Mouse (Mus musculus): ENCODE data around the gene Recql5.

Recql5 gene

DNA sequence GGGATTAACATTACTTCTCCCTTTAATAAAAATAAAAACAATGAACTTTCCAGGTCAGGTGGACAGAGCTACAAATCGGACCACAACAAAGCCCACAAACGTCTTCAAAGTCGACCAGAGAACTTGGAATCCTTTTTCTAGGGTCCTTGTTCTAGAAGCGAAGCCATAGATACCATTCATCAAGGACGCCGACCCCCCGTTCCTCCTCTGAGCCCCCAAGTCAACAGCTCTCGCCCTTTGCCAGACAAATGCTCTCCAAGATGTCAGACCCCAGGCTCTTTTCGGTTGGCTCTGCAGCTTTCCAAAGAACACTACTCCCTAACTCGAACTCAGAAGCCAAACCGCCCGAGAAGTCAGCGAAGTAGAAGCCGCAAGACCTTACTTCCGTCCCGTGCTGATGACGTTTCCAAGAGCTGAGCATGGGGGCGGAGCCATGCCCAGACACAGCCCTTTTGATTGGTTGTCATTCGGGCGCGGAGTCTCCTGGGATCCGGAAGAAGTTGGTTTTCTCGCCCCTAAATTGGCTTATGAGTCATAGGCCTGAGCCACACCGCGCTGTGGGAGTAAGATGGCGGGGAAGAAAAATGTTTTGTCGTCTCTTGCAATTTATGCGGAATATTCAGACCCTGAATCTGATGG lies at the start of gene Recql5, which contains the start of gene Sap30bp:
Recql5 (minus strand) TSS at position 370 of the 639 bp plus-strand sequence.
Sap30bp (plus strand) TSS at position 175 of the 639 bp plus-strand sequence.
- DNase-seq, result peak; percentile 96 to 99

- DNase-seq, result peak; percentile 64 to 65
These were observed 49.2 kb upstream of the Recql5 start for GRCm38 (mm10) chr11:115982472-115982871.

GRCm38 (mm10) chr11:115975544-115975943 lies 42.3 kb upstream of the Recql5 start:
- no peak for DNase-seq

GRCm38 (mm10) chr11:115975083-115975420 lies 41.8 kb upstream of the Recql5 start:
- DNase-seq, result no peak

DNA sequence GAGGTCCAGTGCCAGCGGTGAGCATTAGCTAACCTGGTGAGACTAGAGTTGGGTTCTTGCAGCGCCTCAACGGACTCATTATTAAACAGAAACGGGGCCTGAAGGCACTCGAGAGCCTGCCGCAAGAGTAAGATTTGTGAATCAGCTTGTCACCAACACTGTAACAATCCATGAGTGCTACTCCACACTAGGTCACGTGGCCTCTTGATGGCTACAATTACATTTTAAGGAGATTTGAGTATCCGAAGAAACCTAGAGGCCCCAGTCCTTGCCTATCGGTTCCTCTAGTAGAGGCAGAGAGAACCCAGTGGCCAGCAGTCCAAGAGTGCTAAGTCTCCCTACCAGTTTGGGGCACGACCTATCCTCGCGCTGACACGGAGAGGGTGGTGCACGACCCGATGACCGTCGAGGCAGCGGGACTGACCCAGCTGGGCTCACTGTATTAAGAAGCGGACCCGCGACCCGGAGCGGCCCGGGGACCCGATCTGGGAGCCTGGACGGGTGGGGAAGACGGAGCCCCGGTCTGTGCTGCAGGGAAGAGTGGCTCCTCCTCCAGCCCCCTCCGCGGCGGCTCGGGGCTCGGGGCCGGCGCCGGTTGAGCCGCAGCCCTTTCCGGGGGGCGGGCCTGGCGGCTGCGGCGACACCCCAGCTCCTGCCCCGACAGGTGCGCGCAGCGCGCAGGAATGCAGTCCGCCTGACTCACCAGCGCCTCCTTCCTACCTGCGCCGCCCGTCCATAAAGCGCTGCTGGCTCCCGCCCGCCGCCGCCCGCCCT lies 41.2 kb upstream of the Recql5 start, which contains the start of gene Itgb4:
Itgb4 (plus strand) TSS at position 401 of the 774 bp plus-strand sequence.
- peak; percentile 22 to 33 for DNase-seq

GRCm38 (mm10) chr11:115971016-115971415 lies 37.7 kb upstream of the Recql5 start:
- DNase-seq, result no peak

GRCm38 (mm10) chr11:115970006-115970673 lies 36.9 kb upstream of the Recql5 start:
- DNase-seq, result no peak

GRCm38 (mm10) chr11:115968731-115969405 lies 35.6 kb upstream of the Recql5 start:
- DNase-seq, result no peak

- no peak for DNase-seq
These were observed 31.8 kb upstream of the Recql5 start for GRCm38 (mm10) chr11:115964977-115965604.

DNA sequence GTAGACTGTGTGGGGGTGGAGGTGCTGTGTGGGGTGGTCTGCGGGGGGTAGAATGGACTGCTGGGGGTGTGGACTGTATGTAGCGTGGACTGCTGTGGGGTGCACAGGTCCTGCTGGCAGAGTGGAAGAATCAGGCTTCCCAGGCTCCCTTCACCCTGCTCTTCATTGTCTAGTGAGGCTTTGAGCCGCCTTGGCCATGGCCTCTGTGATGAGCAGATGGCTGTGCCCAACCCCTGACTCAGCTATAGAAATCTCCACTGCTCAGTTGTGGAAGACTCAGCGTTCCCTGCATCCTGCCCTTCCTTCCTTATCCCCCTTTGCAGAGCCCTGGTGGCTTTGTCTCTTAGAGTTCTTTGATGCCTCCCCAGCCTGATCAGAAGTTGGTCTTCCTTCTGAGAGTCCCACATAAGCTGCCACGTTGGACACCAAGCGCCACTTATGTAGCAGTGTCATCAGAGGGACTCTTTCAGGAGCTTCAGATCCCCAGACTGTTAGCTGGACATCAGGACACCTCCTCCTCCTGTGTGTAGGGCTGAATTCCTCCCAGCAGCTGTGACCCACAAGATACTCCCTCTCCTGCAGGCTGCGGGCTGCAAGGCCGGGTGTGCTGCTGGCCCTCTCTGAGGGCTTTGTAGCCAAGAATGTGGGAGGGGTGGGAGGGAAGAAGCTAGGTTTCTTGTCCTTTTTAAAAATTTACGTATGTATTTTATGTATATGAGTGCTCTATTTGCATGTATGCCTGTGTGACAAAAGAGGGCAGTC lies 29.6 kb upstream of the Recql5 start:
- DNase-seq, result no peak

- DNase-seq, result no peak
These were observed 25.7 kb upstream of the Recql5 start for GRCm38 (mm10) chr11:115959018-115959417.

- DNase-seq, result no peak
These were observed 24.7 kb upstream of the Recql5 start for GRCm38 (mm10) chr11:115957971-115958370.

DNA sequence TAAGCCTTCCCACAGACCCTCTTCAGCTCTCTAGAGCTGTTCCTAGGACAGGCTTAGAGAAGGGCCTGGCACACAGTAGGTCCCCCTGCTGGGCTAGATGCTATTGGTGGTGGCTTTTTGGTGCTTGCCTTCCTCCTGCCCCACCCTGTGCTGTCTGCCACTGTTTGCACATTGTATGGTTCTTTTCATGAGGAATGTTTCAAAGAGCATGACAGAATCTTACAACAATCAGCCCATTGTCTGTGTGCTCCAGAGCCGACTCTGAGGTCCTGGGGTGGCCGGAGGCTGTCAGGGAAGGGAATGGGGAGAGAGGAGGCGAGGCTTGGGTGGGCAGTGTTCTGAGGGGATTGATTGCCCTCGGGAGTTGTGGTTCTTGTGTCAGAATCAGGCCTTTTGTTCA lies 23.2 kb upstream of the Recql5 start:
- DNase-seq, result no peak

- DNase-seq, result no peak
These were observed 22.1 kb upstream of the Recql5 start for GRCm38 (mm10) chr11:115955195-115955858.

- DNase-seq, result no peak
These were observed 21.4 kb upstream of the Recql5 start for GRCm38 (mm10) chr11:115954712-115955111.

GRCm38 (mm10) chr11:115950719-115951118 lies 17.4 kb upstream of the Recql5 start:
- no peak for DNase-seq

- DNase-seq, result no peak
These were observed 15.0 kb upstream of the Recql5 start for GRCm38 (mm10) chr11:115948316-115948715.

- DNase-seq, result no peak
These were observed 13.0 kb upstream of the Recql5 start for GRCm38 (mm10) chr11:115946221-115946828.

DNA sequence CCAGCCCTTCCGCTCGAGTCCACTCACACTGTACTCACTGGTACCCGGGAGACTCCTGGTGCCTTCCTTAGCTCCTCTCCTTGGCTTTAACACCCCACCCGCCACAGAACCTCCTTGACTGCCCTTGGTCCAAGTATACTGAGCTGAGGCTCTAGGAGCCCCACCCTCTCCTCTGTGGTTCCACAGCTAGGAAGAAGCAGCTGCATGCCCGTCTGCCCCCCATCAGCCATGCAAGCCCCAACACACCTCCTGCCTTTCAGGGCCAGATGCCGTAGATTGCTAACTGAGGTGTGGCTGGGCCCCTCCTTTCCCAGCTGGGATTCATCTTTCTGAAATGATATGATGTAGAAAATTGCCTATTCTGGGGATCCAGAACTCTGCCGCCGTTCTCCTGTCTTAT lies 12.0 kb upstream of the Recql5 start:
- DNase-seq, result no peak

DNA sequence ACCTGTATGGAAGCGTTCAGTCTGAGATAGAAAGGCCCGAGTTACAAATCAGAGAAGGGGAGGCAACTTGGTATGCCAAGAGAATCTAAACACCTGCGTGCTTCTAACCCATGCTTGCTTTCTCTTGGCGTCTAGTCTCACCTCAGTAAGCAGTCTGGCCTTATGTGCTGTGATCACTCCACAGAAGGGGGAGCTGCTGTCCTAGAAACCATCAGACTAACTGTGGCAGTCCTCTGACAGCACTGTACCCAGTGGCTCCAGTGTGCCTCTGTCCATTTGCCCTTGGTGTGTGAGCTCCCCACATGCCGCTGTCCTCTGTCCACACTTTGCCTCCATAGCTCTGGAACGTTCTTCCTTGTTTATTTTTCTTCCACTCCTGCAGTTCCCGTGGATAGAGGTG lies 8.7 kb upstream of the Recql5 start:
- no peak for DNase-seq

All from cerebellum, postnatal 36 days (tissue).